Mouse (Mus musculus) forebrain, embryonic 10.5 days (tissue): Measurements from ENCODE around the gene Olfr311. TPM values are rescaled to one million over a fixed set of nuclear protein-coding genes. Genes with fewer than 3 reads are reported as not detected.
"Not testable (repeated sequence)": the region's sequence is repeated elsewhere in the genome, so short reads cannot be mapped to it uniquely, and the experiment has no call there.

Source experiments
- DNase-seq: peaks from one replicate; pipeline ENCODE4 v3.0.0-alpha.2; 2017; ENCODE audit warnings: low spot score; ENCODE audit errors: extremely low spot score
- H3K27ac ChIP-seq: fragments of 300-500 bp; sonication (generic); 2 replicates; pipeline ENCODE4 v1.5.1; 2016; ENCODE audit warnings: mild to moderate bottlenecking
- H3K27me3 ChIP-seq: fragments of 300-500 bp; sonication (generic); 2 replicates; pipeline ENCODE4 v1.6.1; 2016; ENCODE audit warnings: mild to moderate bottlenecking; ENCODE audit not compliant: poor library complexity, severe bottlenecking
- H3K36me3 ChIP-seq: fragments of 300-500 bp; sonication (generic); replicated peaks from 2 replicates; pipeline ENCODE4 v1.6.1; 2016; ENCODE audit warnings: mild to moderate bottlenecking, moderate library complexity
- H3K4me1 ChIP-seq: fragments of 300-500 bp; sonication (generic); 2 replicates; pipeline ENCODE4 v1.6.1; 2016
- H3K4me3 ChIP-seq: fragments of 300-500 bp; sonication (generic); 2 replicates; pipeline ENCODE4 v1.5.1; 2016; ENCODE audit warnings: mild to moderate bottlenecking, moderate library complexity
- H3K9me3 ChIP-seq: fragments of 300-500 bp; sonication (generic); 2 replicates; pipeline ENCODE4 v1.6.1; 2016; ENCODE audit warnings: mild to moderate bottlenecking, moderate library complexity
- WGBS: fragments of 180-500 bp; shearing (Covaris S2); methylation state at CpG from one replicate; pipeline ENCODE4 v1.1.7; 2016; 5-methylcytosine and 5-hydroxymethylcytosine counted together
- polyA plus RNA-seq: library from polyadenylated mRNA; unstranded; fragments of >200 nt; fragmentation: Nextera tagmentation; extraction: Ambion mirVana; gene quantifications from 2 replicates; pipeline ENCODE4 v1.2.1, GENCODE M21; 2016

The Olfr311 gene
- not detected in 2 replicates for polyA plus RNA-seq

DNA sequence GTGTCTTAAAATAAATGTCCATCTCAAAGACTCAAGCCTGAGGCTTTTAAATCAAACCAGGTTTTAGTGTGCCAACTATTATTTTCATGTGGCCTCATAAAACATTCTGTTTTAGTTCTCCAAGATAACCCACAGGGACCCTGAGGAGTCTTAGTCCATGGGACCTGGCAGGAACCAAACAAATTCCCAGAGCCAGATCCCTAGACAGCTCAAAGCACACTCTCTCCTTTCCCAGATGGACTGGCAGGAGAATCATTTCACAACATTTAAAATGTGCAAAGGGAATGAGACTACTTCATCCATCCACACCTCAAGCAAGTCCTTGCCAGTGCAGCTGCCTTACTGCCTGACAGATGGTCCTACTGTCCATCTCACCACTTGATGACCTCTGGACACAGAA, at the start of gene Olfr311:
Gene Olfr311, plus strand, starts transcription at position 301 of the 400 bp plus-strand sequence.
- not testable (repeated sequence) for H3K36me3 ChIP-seq, H3K27ac ChIP-seq, H3K4me1 ChIP-seq, H3K4me3 ChIP-seq, DNase-seq, H3K9me3 ChIP-seq, H3K27me3 ChIP-seq

DNA sequence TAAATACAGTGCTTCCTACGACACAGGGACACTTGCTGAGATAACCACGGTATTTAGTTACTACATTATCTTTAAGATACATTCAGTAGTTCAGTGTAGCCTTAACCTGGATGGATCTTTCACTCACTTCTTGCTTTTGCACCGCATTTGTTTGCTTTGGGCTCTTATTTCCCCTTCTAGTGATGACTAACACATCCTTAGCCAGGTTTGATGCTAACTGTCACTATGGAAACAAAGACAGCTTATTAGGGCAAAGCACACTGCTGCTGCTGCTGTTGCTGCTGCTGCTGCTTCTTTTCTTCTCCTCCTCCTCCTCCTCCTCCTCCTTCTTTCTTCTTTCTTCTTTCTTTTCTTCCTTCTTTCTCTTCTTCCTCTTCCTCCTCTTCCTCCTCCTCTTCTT, 49.5 kb upstream of the Olfr311 start:
- H3K27ac ChIP-seq: no peak overlapping the region
- no peak for DNase-seq
- H3K4me3 ChIP-seq: no peak overlapping the region
- H3K36me3 ChIP-seq: no peaks in the 10 kb centered on the region
- no peaks in the 10 kb centered on the region for H3K27me3 ChIP-seq
- 0 out of 2 replicates have a peak, but pooled peaks cover 8% of the 10 kb centered on the region for H3K4me1 ChIP-seq
- H3K9me3 ChIP-seq: no peaks in the 10 kb centered on the region
- 25% methylated on average over 3 of the region's 3 CpGs for WGBS

DNA sequence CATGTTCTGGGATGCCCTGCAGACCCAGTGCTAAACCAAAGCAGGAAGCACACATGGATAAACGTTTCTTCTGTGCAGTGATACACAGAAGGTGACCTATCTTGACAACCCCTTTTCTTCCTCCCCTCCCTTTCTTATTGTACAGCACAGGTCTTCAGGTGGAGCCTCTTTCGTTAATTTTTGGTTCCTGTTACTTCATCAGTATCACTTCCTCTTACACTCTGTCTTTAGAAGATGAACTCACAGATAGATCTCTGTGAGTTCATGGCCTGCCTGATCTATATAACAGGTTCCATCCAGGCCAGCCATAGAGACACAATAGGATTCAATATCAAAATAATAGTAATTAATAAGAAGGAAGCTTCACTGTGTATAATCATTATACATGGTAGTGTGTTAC, 49.0 kb upstream of the Olfr311 start:
- Histone ChIP-seq H3K4me3 (no peak overlapping the region), H3K4me1 (0 out of 2 replicates have a peak, but pooled peaks cover 8% of the 10 kb centered on the region), H3K9me3 (no peaks in the 10 kb centered on the region), H3K27ac (no peak overlapping the region), H3K36me3 (no peaks in the 10 kb centered on the region), H3K27me3 (no peaks in the 10 kb centered on the region)
- 64% methylated on average over 2 of the region's 2 CpGs for WGBS
- DNase-seq: no peak

DNA sequence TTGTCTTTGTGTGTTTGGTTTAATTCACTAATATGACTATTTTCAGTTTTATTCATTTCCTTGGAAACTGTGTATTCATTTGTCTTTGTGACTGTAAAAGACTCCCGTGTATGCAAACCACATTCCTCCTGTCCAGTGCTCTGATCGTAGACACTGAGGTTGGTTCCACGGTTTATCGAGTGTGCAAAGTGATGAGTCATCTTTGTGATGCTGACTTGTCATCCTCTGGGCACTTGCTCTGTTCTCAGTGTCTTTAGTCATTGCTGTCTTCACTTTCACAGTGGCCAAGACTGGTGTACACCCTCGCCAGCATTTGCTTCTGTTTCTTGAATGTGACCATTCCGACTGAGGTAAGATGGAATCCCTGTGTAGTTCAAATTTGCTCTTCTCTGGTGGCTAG, 48.4 kb upstream of the Olfr311 start:
- H3K4me3 ChIP-seq: no peak overlapping the region
- no peaks in the 10 kb centered on the region for H3K27me3 ChIP-seq
- no peak overlapping the region for H3K27ac ChIP-seq
- H3K4me1 ChIP-seq: 0 out of 2 replicates have a peak, but pooled peaks cover 8% of the 10 kb centered on the region
- no peak for DNase-seq
- H3K9me3 ChIP-seq: no peaks in the 10 kb centered on the region
- WGBS: 90% methylated on average over 6 of the region's 6 CpGs
- no peaks in the 10 kb centered on the region for H3K36me3 ChIP-seq

DNA sequence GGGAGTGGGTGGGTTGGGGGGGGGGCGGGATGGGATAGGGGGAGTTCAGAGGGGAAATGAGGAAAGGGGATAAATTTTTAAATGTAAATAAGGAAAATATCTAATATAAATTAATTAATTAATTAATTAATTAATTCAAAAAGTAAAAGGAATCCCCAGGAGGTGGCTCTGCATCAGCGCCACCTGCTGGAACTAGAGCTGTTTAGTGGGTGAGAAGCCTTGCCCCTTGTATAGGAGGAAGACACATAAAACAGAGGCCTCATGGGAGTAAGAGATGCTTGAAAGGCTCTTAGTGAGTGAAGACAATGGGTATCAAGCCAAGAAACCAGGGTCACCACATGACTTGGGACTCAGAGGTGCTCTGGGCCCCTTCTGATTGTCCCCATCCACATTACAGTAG, 43.2 kb upstream of the Olfr311 start:
- no peak overlapping the region for H3K27ac ChIP-seq
- H3K36me3 ChIP-seq: no peaks in the 10 kb centered on the region
- no peak overlapping the region for H3K4me3 ChIP-seq
- no peak for DNase-seq
- no peaks in the 10 kb centered on the region for H3K27me3 ChIP-seq
- no peaks in the 10 kb centered on the region for H3K9me3 ChIP-seq
- H3K4me1 ChIP-seq: no peaks in the 10 kb centered on the region
- 90% methylated on average over 2 of the region's 2 CpGs for WGBS

DNA sequence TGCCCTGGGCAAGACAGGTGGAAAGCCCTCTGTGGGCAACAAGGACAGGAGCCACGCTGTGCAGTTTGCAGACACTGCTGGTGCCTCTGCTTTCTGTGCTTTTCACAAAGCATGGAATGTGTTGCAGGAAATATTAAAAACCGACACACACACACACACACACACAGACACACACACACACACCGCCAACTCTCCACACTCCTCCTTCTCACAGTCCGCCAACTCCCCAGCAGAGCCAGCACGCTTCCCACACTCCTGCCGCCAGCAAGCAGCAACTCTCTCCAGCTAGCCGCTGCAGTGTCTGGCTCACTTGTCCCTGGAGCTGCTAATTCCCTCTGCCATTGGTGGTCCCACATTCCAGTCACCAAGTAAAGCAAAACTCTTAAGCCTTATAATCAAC, 42.2 kb upstream of the Olfr311 start:
- 79% methylated on average over 7 of the region's 7 CpGs for WGBS
- H3K4me1 ChIP-seq: peaks cover 9% of the 10 kb centered on the region
- DNase-seq: no peak
- H3K9me3 ChIP-seq: no peaks in the 10 kb centered on the region
- H3K27ac ChIP-seq: no peak overlapping the region
- no peaks in the 10 kb centered on the region for H3K27me3 ChIP-seq
- no peaks in the 10 kb centered on the region for H3K36me3 ChIP-seq
- no peak overlapping the region for H3K4me3 ChIP-seq

DNA sequence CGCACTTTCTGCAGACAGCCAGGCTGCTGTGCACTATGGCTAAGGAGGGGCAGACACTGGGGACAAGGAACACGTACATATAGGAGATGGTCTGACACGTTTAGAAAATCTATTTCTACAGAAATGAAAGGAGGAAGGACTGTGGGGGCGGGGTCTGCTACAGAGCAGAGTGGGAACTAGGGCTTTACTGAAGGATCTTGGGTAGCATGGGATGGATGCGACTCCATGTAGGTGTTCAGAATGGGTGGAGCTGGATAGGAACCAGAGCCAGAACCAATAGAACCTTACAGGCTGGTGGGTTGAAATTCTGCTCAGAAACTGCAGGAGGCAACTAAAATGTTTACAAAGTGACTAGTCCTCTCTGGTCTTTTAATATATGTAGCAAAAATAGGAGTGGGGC, 39.3 kb upstream of the Olfr311 start:
- H3K36me3 ChIP-seq: no peaks in the 10 kb centered on the region
- no peak overlapping the region for H3K27ac ChIP-seq
- no peaks in the 10 kb centered on the region for H3K27me3 ChIP-seq
- no peaks in the 10 kb centered on the region for H3K9me3 ChIP-seq
- 80% methylated on average over 5 of the region's 5 CpGs for WGBS
- no peak overlapping the region for H3K4me3 ChIP-seq
- no peak for DNase-seq
- peaks cover 17% of the 10 kb centered on the region for H3K4me1 ChIP-seq

DNA sequence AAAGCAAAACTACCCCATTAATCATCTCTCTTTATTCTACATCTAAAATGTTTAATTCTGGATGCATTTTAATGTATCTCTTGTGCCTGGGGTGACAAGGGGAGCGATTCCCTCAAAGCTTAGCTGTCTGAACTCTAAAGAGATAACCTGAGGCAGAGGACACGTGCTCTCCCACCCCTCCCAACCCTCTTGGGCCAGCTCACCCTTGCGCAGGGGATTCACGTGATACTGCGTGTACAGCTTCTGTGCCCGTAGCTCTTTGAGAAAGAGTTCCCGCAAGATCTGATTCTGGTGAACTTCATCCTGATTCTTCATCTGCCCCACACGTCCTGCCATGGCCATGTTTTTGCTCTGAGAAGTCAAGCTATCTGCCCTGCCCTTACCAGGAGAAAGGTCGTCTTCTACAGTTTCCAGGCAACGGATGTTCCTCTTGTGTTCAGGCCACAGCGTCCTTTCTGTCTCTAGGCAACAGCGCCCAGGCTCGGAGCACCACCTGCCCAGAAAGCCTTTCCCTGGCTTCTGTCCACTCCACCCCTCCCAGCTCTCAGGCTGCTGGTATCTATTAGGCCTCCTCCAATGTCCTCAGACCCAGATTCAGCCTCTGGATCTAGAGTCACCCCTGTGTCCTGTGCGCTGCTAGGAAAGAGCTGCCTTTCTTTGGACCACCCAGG, 37.4 kb upstream of the Olfr311 start, which contains the start of gene Fam183b:
Gene Fam183b, minus strand, starts transcription at position 403 of the 671 bp plus-strand sequence.
- 0 out of 2 replicates have a peak within 1 kb of the TSS, but pooled peaks have one; percentile 35 for H3K27ac ChIP-seq
- H3K27me3 ChIP-seq: no peaks in the 10 kb centered on the region
- WGBS: 35% methylated on average over 14 of the region's 14 CpGs
- peak; percentile 21 for DNase-seq
- H3K4me1 ChIP-seq: peaks cover 17% of the 10 kb centered on the region
- no peaks in the 10 kb centered on the region for H3K9me3 ChIP-seq
- peak within 1 kb of the TSS; percentile 21; the same call in 1 of the 2 replicates for H3K4me3 ChIP-seq
- H3K36me3 ChIP-seq: no peaks in the 10 kb centered on the region

DNA sequence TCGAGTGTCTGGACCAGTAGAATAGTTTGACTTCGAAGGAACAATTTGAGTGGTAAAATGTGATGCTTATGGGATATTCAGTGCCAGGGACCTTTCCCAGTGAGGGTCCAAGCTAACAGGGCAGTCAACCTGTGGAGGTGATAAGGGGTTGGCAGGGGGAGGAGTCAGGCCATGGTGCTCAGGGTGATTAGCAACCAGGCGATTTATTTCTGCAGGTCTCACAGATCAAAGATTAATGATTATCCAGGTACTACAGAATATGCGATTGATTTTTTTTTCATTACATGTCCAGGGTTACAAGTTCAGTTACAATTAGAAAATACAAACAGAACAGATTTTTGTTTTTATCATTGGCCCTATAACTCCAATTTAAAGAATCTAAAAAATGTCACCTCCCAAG, 35.2 kb upstream of the Olfr311 start:
- 87% methylated on average over 4 of the region's 4 CpGs for WGBS
- H3K27ac ChIP-seq: no peak overlapping the region

DNA sequence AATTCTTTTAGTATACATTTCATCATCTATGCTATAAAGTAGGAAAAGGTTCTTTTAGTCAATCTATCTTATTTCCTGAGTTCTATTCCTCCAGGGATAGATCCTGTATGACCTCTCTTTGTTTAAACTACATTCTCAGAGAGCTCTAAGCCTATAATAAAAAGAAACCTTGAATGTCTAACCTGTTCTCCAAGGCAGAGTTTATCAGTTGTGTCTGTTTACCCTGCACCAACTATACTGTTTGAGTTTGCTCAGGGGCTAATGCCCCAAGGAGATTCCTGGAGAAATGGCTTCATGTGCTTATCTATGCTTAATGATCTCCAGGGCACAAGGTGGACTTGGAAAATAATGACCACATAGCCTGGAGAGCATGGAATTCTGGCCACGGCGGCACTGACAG, 34.7 kb upstream of the Olfr311 start:
- Histone ChIP-seq H3K27ac (no peak overlapping the region), H3K4me3 (no peak overlapping the region), H3K4me1 (peaks cover 17% of the 10 kb centered on the region), H3K9me3 (no peaks in the 10 kb centered on the region), H3K27me3 (no peaks in the 10 kb centered on the region), H3K36me3 (no peaks in the 10 kb centered on the region)
- no peak for DNase-seq
- WGBS: 89% methylated on average over 2 of the region's 2 CpGs

More for the DNA sequence above, 35.2 kb upstream of the Olfr311 start:
- H3K27me3 ChIP-seq: no peaks in the 10 kb centered on the region
- H3K4me1 ChIP-seq: peaks cover 17% of the 10 kb centered on the region
- H3K9me3 ChIP-seq: no peaks in the 10 kb centered on the region
- no peak for DNase-seq
- H3K4me3 ChIP-seq: no peak overlapping the region
- no peaks in the 10 kb centered on the region for H3K36me3 ChIP-seq

DNA sequence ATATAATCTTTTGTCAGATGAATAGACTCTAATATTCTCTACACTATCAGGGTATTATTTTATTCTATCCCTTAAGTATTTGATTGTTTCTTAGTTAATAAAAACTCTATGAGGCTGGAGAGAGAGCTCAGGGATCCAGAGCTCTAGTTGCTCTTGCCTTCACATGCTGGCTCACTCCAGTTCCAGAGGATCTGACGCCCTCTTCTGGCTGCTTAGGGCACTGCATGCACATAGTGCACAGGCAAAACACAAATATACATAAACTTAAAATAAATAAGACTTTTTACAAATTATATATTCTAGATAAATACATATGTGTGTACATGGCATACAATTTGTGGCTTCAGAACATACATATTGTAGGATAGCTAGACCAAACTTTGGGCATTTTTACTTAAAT, 27.1 kb upstream of the Olfr311 start:
- H3K4me1 ChIP-seq: no peaks in the 10 kb centered on the region

DNA sequence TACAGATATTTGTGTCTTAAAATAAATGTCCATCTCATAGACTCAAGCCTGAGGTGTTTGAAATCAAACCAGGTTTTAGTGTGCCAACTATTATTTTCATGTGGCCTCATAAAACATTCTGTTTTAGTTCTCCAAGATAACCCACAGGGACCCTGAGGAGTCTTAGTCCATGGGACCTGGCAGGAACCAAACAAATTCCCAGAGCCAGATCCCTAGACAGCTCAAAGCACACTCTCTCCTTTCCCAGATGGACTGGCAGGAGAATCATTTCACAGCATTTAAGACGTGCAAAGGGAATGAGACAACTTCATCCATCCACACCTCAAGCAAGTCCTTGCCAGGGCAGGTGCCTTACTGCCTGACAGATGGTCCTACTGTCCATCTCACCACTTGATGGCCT, 24.4 kb upstream of the Olfr311 start, which contains the start of gene Olfr313:
Gene Olfr313, plus strand, starts transcription at position 301 of the 400 bp plus-strand sequence.
- H3K27me3 ChIP-seq, H3K36me3 ChIP-seq, H3K27ac ChIP-seq, DNase-seq, H3K9me3 ChIP-seq, H3K4me3 ChIP-seq, H3K4me1 ChIP-seq: not testable (repeated sequence)
- 64% methylated on average over 1 of the region's 1 CpGs for WGBS

More for the DNA sequence above, 27.1 kb upstream of the Olfr311 start:
- Histone ChIP-seq H3K9me3 (no peaks in the 10 kb centered on the region), H3K27me3 (no peaks in the 10 kb centered on the region), H3K4me3 (no peak overlapping the region), H3K36me3 (no peaks in the 10 kb centered on the region), H3K27ac (no peak overlapping the region)
- no peak for DNase-seq
- 11% methylated on average over 1 of the region's 1 CpGs for WGBS

DNA sequence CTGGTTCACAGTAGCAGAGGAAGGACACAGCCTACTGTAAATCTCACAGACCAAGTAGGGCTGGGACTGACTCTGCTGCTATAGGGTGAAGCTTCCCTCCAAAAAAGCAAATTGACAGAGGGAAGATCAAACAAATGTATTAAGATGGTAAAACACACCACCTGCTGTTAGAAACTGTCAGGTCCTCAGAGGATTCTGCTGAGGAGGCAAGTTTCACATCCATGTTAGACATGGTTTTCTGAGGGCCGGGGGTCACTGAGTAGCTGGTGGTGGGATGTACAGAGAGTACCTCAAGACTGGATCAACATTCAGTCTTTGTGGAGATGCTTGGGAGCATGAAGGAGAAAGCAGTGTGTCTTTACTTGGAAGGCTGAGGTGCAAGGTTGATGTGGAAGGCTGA, 23.4 kb upstream of the Olfr311 start:
- 89% methylated on average over 1 of the region's 1 CpGs for WGBS
- no peak for DNase-seq

More for the DNA sequence above, 23.4 kb upstream of the Olfr311 start:
- Histone ChIP-seq H3K4me3 (no peak overlapping the region), H3K4me1 (no peaks in the 10 kb centered on the region), H3K27ac (no peak overlapping the region), H3K9me3 (no peaks in the 10 kb centered on the region), H3K27me3 (no peaks in the 10 kb centered on the region), H3K36me3 (no peaks in the 10 kb centered on the region)
